9 mouse cellular contexts compared by ENCODE assay signal in genomic region chr2:94254102-94254501, GRCm38 (mm10).
DNase-seq lines count a peak whose midpoint lies in the region; ATAC-seq and TF ChIP-seq lines count a peak whose summit lies in the region.
"Had no signal": no experiment of that assay in that cellular context is flagged by ENCODE, and none has a peak within 500 bp of the region (broad histone marks: within the 10 kb centered on the region; RNA-seq: fewer than 3 reads in every experiment).

No protein-coding gene starts in this region.

- WGBS in cerebellum, adult 2 months: 31% methylated on average over 3 of the region's 3 CpGs
- 22% methylated on average over 3 of the region's 3 CpGs for WGBS in kidney, postnatal 0 days
- WGBS in kidney, embryonic 15.5 days: 25% methylated on average over 3 of the region's 3 CpGs
- WGBS in thymus, adult 2 months: 17% methylated on average over 3 of the region's 3 CpGs

- no peak overlapping the region for H3K4me3 ChIP-seq in cerebellum, adult 2 months (replicated peaks; ENCODE audit: insufficient read depth, low read depth, low read length)
- H3K4me3 ChIP-seq in kidney, postnatal 0 days (replicated peaks; ENCODE audit: low read depth, low read length): no peak overlapping the region
- H3K4me3 ChIP-seq in kidney, embryonic 15.5 days (replicated peaks): no peak overlapping the region
- H3K4me3 ChIP-seq in thymus, adult 2 months (ENCODE audit: control insufficient read depth, insufficient read depth, low read length): no peak overlapping the region
- H3K4me3 ChIP-seq: intestine, embryonic 15.5 days had no signal

- no peaks in the 10 kb centered on the region for H3K9me3 ChIP-seq in kidney, postnatal 0 days (replicated peaks; ENCODE audit: low read length)
- no peaks in the 10 kb centered on the region for H3K9me3 ChIP-seq in kidney, embryonic 15.5 days (replicated peaks)
- H3K9me3 ChIP-seq: intestine, embryonic 15.5 days had no signal

- TF ChIP-seq POLR2A in cerebellum, adult 2 months (IDR thresholded peaks at IDR 0.05; ENCODE audit: borderline replicate concordance, insufficient read depth, low read length): no peak
- no peak for TF ChIP-seq POLR2A in thymus, adult 2 months (IDR thresholded peaks at IDR 0.05; ENCODE audit: control insufficient read depth, extremely low read depth, insufficient read depth, low read length, poor library complexity)

- H3K4me2 ChIP-seq in kidney, postnatal 0 days (ENCODE audit: low read length): no peak overlapping the region
- H3K4me2 ChIP-seq in kidney, embryonic 15.5 days: no peak overlapping the region
- H3K4me2 ChIP-seq: intestine, embryonic 15.5 days had no signal

- DNase-seq in cerebellum, adult 2 months: peak; percentile 41 to 54
- DNase-seq in cerebellum, adult 11-12 months: no peak
- peak; percentile 37 for DNase-seq in kidney, postnatal 0 days (ENCODE audit: low spot score)
- peak; percentile 79 for DNase-seq in 3T3-L1 (ENCODE audit: low read depth, low spot score)
- peak; percentile 21 for DNase-seq in c-Kit-positive CD71-positive TER-119-positive erythroid progenitor cells, embryonic 14.5 days (ENCODE audit: low spot score)
- DNase-seq in thymus, adult 2 months: no peak
- DNase-seq in thymus, postnatal 36 days: no peak

- ATAC-seq in kidney, postnatal 0 days (replicated peaks; ENCODE audit: low FRiP score, low read depth): no peak
- no peak for ATAC-seq in kidney, embryonic 15.5 days (replicated peaks; ENCODE audit: low FRiP score)
- ATAC-seq: intestine, embryonic 15.5 days had no signal

- peak; percentile 57 for TF ChIP-seq CTCF in cerebellum, adult 2 months (IDR thresholded peaks at IDR 0.05; ENCODE audit: borderline replicate concordance, insufficient read depth, low read depth, low read length)
- peak; percentile 65 for TF ChIP-seq CTCF in kidney, postnatal 0 days (IDR thresholded peaks at IDR 0.05; ENCODE audit: low read depth)
- no peak for TF ChIP-seq CTCF in thymus, adult 2 months (IDR thresholded peaks at IDR 0.05; ENCODE audit: borderline replicate concordance, control insufficient read depth, extremely low read depth, insufficient read depth, low read length, poor library complexity)

- H3K36me3 ChIP-seq in kidney, postnatal 0 days (ENCODE audit: insufficient read depth, low read length): no peaks in the 10 kb centered on the region
- no peaks in the 10 kb centered on the region for H3K36me3 ChIP-seq in kidney, embryonic 15.5 days
- no peaks in the 10 kb centered on the region for H3K36me3 ChIP-seq in thymus, adult 2 months (ENCODE audit: control insufficient read depth, insufficient read depth, low read length)
- H3K36me3 ChIP-seq: intestine, embryonic 15.5 days had no signal

- H3K4me1 ChIP-seq in cerebellum, adult 2 months (ENCODE audit: control insufficient read depth, insufficient read depth, low read length): no peaks in the 10 kb centered on the region
- no peaks in the 10 kb centered on the region for H3K4me1 ChIP-seq in kidney, postnatal 0 days (replicated peaks; ENCODE audit: insufficient read depth, low read length)
- no peaks in the 10 kb centered on the region for H3K4me1 ChIP-seq in kidney, embryonic 15.5 days
- H3K4me1 ChIP-seq in thymus, adult 2 months (replicated peaks; ENCODE audit: control insufficient read depth, insufficient read depth, low read length): no peaks in the 10 kb centered on the region
- H3K4me1 ChIP-seq: intestine, embryonic 15.5 days had no signal

- no peak overlapping the region for H3K9ac ChIP-seq in kidney, postnatal 0 days (ENCODE audit: low read depth, low read length)
- H3K9ac ChIP-seq in kidney, embryonic 15.5 days: no peak overlapping the region
- H3K9ac ChIP-seq: intestine, embryonic 15.5 days had no signal

- H3K27ac ChIP-seq in cerebellum, adult 2 months (ENCODE audit: insufficient read depth, low read length): no peak overlapping the region
- no peak overlapping the region for H3K27ac ChIP-seq in kidney, postnatal 0 days
- no peak overlapping the region for H3K27ac ChIP-seq in kidney, embryonic 15.5 days
- no peak overlapping the region for H3K27ac ChIP-seq in thymus, adult 2 months (ENCODE audit: control insufficient read depth, insufficient read depth, low read length)
- H3K27ac ChIP-seq: intestine, embryonic 15.5 days had no signal

- no peaks in the 10 kb centered on the region for H3K27me3 ChIP-seq in cerebellum, adult 2 months (ENCODE audit: control insufficient read depth, insufficient read depth, low read length)
- peaks cover 5% of the 10 kb centered on the region; the same call in 1 of the 2 replicates for H3K27me3 ChIP-seq in kidney, postnatal 0 days (ENCODE audit: insufficient read depth, low read length)
- peaks cover 45% of the 10 kb centered on the region for H3K27me3 ChIP-seq in kidney, embryonic 15.5 days
- no peaks in the 10 kb centered on the region for H3K27me3 ChIP-seq in thymus, adult 2 months (ENCODE audit: control insufficient read depth, insufficient read depth, low read length)

Comparison
In these comparisons a context has a peak if more than half of its experiments do, and no peak if none do; other contexts are left out.
1. DNase-seq: peak in cerebellum, adult 2 months (2 of 2), kidney, postnatal 0 days (single experiment), 3T3-L1 (single experiment) and c-Kit-positive CD71-positive TER-119-positive erythroid progenitor cells, embryonic 14.5 days (single experiment); none in cerebellum, adult 11-12 months (single experiment), thymus, adult 2 months (single experiment) and thymus, postnatal 36 days (0 of 2).